Mouse (Mus musculus): ENCODE measurements around the gene Ksr2.

DNA sequence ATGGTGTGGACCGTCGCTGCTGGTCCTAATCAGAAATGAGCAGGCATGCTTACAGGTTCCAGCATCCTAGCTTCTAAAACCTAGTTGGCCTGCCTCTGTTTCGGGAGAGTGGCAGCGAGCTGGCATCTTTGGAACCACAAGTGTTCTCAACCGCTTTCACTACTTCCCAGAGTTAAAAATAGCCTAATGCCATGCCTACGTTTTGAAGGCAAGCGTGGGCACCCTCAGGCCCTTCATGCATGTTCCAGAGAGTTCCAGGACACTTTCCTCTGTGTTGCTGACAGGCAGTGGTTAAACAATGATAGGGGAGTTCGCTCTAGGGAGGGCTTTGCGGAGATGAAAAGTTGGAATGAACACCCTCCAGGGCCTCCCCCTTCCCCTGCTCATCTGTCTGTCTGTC lies 303.3 kb downstream of the Ksr2 start:
- TF ChIP-seq CTCF (IDR thresholded peaks at IDR 0.05; ENCODE audit: borderline replicate concordance, insufficient read depth, low read length) (no peak), POLR2A (IDR thresholded peaks at IDR 0.05; ENCODE audit: low read depth, low read length) (no peak)
